Mouse (Mus musculus) brown adipose tissue, adult 24 weeks (tissue): Measurements from ENCODE around the gene Akt3. TPM values are rescaled to one million over a fixed set of nuclear protein-coding genes. Genes with fewer than 3 reads are reported as not detected.

Experiments used
- H3K27ac ChIP-seq: fragments of 200-500 bp; replicated peaks from 2 replicates; pipeline ENCODE4 v1.5.1; 2012; ENCODE audit warnings: low read depth, mild to moderate bottlenecking, low read length
- H3K4me1 ChIP-seq: fragments of 200-500 bp; 2 replicates; pipeline ENCODE4 v1.6.1; 2012; ENCODE audit warnings: low read length, mixed read lengths; ENCODE audit not compliant: control insufficient read depth, insufficient read depth, insufficient read length
- H3K4me3 ChIP-seq: fragments of 200-500 bp; 2 replicates; pipeline ENCODE4 v1.5.1; 2012; ENCODE audit warnings: low read depth, mild to moderate bottlenecking, low read length, moderate library complexity; ENCODE audit not compliant: insufficient read depth
- polyA plus RNA-seq: library from polyadenylated mRNA; stranded (reverse); fragments of >200 nt; gene quantifications from 2 replicates; pipeline ENCODE4 v1.2.4, GENCODE M21; 2012; ENCODE audit not compliant: missing spikeins, insufficient read depth, insufficient read length

Akt3 gene
- polyA plus RNA-seq, 1 experiment, result 10.2 TPM

DNA sequence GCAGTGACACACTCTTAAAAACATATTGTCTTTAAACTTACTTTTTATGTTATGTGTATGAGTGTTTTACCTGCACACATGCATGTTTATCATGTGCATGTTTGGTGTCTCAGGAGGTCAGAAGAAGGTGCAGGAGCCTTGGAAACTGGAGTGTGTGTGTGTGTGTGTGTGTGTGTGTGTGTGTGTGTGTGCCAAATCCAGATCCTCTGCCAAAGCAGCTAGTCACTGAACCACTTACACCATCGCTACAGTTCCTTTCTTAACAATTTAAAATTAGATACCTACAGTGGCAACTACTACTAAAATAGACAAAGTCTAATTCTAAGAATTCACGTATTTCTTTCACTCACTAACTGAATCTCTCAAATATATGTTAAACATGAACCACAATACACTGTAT lies 209.2 kb downstream of the Akt3 start:
- Histone ChIP-seq H3K4me1 (no peaks in the 10 kb centered on the region; the same call in 1 of the 2 replicates), H3K27ac (no peak overlapping the region), H3K4me3 (no peak overlapping the region)

DNA sequence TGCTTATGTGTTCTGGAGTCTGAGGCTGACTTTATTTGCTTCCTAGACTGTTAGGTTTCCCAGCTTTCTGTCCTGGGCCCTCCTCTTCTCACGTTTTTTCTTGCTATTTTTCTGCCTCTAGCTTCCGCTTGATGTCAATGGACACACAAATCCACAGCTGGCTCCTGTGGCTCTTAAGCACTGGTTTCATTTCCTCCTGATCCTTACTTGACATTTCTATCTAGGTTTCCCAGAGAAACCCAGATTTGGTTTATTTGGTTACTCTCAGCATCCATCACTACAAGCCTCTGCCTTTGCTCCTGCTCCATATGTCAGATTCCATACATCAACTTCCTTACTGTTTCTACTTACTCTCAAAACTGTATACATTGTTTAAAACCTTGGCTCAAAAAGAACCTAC lies 211.0 kb downstream of the Akt3 start:
- Histone ChIP-seq H3K4me1 (no peaks in the 10 kb centered on the region; the same call in 1 of the 2 replicates), H3K27ac (no peak overlapping the region), H3K4me3 (no peak overlapping the region)

DNA sequence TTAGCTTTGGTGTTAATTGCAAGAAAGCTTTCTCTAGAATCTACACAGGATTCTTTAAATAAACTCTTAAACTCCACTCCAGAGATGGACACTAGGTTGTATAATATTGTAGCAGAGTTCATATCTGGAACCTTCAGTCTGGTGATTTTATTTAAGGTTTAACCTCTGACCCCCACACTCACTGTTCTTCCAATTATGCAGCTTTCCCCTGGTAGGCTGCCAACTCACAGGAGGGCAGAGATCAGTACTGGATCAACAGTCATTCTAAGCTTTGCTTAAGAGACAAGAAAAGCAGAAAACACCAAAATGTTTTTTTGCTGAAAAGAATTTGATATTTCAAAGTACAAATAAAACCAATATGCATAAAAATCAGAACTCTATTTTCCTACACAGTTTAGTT lies 212.1 kb downstream of the Akt3 start:
- Histone ChIP-seq H3K4me3 (no peak overlapping the region), H3K4me1 (no peaks in the 10 kb centered on the region; the same call in 1 of the 2 replicates), H3K27ac (no peak overlapping the region)

DNA sequence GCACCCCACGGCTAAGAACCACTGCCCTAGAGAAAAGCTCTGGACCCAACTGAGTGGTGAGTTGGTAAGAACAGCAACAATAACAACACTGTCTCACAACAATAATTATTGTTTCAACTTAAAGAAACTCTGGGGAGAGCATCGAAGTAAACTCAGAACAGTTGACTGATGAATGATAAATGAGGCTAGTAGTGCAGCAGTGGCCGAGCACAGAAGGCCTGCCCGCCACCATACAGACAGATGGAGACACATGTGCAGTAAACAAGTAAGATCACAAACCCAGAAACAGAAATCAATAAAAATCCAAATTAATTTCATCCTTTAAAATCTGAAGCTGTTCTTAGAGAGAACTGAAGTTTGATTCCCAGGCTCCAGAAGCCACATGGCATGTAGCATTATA lies 217.9 kb downstream of the Akt3 start:
- no peak overlapping the region for H3K27ac ChIP-seq
- H3K4me3 ChIP-seq, result no peak overlapping the region
- no peaks in the 10 kb centered on the region for H3K4me1 ChIP-seq

DNA sequence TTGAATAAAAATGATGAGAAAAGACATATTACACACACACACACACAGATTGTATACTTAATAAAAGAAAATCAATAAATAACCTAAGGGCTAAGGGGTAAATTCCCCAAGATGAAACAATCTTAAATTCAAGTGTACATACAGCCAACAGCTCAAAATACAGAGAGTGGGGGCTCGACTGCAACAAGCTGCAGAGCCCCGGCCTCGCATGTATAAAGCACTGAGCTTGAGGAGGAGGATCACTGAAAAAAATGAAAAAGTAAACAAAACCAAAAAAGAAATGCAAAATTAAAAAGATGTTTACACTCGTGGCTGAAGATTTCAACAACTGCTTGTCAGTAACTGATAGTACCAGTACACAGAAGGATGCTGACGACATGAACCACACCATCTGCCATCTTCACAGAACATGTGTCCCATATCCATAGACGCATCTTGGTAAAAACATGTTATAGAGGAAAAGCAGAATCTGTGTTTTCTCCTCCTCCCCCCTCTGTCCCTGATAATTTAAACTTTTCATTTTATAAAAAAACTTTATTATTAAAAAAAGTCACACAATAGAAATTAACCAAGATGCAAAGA lies 218.8 kb downstream of the Akt3 start:
- no peak overlapping the region for H3K27ac ChIP-seq
- no peaks in the 10 kb centered on the region for H3K4me1 ChIP-seq
- no peak overlapping the region for H3K4me3 ChIP-seq

DNA sequence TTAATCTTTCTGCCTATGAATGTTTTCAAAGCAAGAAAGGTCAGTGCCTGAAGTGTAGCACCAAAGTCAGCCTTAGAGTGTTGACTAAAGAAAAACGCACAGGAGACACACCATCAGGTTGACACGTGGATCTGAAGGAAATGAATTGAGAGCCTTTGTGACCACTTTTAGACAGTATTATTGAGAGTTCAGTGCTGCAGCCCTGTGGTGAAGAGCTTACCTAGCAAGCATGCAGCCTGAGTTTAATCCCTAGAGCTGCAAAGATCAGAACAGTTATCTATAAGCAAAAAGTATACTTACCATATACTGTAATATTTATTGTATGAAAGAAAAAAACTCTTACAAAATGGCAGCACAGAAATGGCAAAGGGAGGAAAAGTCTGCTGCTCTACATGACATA lies 219.6 kb downstream of the Akt3 start:
- Histone ChIP-seq H3K27ac (no peak overlapping the region), H3K4me3 (no peak overlapping the region), H3K4me1 (no peaks in the 10 kb centered on the region)

DNA sequence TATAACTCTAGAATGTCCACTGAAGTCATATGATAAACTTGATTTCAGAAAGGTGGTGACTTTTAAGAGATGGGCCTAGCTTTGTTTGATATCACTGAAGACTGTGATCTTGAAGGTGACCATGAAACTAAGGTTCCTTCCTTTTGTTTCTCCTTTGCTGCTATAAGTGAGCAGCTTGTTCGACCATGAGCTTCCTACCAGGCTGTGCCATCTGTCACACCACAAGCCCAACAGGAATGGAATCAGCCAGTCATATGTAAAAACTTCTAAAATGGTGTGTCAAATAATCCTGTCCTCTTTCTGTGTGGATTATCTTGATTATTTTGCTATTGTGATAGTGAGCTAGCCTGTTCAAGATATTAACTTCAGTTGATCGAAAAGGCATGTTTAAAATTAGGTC lies 222.5 kb downstream of the Akt3 start:
- Histone ChIP-seq H3K4me3 (no peak overlapping the region), H3K27ac (no peak overlapping the region), H3K4me1 (no peaks in the 10 kb centered on the region)

DNA sequence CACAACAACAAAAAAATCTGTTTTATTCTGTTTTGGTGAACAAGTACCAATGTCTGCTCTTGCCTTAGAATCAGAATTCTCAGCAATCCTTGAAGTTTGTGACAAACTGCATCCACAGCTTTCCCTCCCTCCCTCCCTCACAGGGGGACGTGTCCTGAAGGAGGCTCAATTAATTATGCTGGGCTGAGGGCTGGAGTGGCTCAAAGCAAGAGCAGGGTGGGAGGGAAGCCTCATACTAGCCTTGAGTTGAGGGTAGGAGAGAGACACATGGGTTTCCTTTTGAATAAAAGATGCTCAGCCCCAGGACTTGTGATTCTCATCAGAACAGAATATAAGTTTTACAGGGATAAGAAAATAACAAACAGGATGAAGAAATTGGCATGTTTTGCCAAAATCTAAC lies 225.8 kb downstream of the Akt3 start:
- H3K4me1 ChIP-seq, result no peaks in the 10 kb centered on the region
- no peak overlapping the region for H3K27ac ChIP-seq
- no peak overlapping the region for H3K4me3 ChIP-seq

DNA sequence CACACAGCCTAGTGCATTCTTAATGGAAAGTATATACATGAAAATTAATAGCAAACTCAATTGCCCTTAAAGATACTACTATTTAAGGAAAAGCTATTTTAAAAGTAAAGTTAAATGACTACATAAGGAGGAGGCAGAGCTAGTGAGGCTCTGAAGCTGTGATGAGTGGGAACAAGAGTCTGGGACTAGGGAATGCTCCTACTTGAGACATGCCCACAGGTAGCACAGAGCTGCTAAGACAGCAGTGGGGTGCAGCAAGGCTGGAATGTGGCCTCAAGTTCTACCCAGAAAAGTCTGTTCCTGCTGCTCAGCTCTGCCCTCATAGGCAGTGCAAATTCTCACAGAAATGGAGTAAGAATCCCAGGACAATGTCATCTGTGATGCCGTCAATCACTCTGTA lies 226.8 kb downstream of the Akt3 start:
- H3K4me1 ChIP-seq, result no peaks in the 10 kb centered on the region
- no peak overlapping the region for H3K27ac ChIP-seq
- H3K4me3 ChIP-seq, result no peak overlapping the region

DNA sequence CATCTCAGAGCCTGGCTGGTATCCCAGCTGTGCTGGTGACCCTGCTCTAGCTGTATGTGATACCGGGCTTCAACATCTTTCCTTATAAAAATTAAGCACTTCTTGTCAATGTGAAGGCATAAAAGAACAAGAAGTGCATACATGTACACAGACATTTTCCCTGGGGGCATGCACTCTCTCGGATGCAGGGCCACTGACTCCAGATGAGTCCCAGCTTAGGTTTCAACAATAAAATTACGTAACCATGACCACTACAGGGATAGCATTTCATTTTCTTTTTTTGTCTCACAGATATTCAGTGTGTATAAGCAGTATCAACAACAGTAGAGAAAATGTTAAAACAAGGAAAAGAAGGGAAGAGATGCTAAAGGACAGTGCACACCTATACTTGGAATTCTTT lies 227.3 kb downstream of the Akt3 start:
- no peak overlapping the region for H3K4me3 ChIP-seq
- H3K27ac ChIP-seq, result no peak overlapping the region
- H3K4me1 ChIP-seq, result no peaks in the 10 kb centered on the region

DNA sequence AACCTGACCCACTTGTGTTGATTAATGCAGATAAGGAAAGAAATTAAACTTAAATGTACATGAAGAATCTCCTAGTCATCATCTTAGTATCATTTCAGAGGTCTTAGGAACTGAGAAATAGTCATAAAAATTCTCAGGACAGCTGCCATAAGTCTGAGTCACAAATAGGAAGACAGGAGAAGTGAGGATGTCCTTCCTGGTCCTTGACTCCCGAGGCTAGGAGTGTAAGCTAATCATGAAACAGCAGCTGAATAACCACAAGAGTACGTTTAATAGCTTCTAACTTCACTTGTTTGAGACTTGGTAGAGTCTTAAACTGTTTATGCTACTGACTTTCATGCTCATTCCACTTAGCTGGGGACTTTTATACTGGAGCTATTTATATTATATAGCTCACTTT lies 229.0 kb downstream of the Akt3 start:
- H3K4me3 ChIP-seq, result no peak overlapping the region
- no peak overlapping the region for H3K27ac ChIP-seq

DNA sequence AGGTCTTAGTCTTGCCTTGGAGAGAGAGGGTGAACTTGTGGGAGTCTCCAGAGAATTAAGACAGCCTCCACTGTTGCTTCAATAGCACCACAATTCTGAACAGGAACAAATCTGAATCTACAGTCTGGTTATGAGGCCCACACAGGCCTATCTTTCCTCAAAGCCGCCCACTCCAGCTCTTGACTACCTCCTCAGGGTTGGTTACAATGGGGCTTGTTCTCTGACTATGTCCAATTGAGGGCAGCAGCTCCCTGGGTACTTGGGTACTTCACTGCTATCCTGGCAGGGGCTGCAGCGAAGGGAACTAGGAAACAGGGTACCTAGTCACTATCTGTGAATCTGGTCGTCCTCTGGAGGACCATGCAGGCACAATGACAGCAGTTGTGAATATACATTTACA lies 230.3 kb downstream of the Akt3 start:
- Histone ChIP-seq H3K4me3 (no peak overlapping the region), H3K27ac (no peak overlapping the region), H3K4me1 (no peaks in the 10 kb centered on the region)

More for the DNA sequence above, 229.0 kb downstream of the Akt3 start:
- H3K4me1 ChIP-seq, result no peaks in the 10 kb centered on the region

DNA sequence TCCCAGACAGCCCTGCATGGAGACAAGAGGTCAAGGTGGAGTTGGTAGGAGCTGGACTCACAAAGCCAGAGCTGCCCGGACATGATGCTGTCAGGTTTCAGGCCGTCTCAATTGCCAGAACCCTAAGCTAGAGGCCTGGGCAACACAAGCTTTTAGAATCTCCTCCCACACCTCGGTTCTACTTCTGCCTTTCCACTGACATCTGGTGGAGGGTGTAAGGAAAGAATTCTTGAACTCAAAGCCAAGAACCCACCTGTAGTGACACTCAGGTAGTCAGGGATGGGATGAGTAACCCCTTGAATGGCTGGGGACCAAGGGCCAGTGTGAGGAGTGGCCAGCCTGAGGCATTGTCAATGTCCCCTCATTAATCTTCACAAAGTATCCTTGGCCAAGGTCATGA lies 235.3 kb downstream of the Akt3 start:
- Histone ChIP-seq H3K4me3 (no peak overlapping the region), H3K27ac (no peak overlapping the region)

DNA sequence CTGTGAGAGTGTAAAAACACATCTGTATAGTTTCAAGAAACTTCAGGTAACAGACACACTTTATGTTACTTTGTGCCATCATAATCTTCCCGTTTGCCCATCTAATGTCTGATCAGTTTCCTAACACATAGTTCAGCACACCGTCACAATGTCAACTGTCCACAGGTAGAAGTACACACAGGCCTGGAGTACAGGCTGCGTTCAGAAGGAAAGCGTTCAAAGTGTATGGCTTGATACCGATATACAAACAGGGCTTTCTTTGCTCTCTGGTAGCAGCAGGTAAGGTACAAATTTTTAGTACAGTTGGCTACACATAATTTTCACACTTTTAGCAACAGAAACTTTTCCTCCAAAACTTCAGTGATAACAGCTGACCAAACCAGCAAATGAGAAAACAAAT lies 238.3 kb downstream of the Akt3 start:
- Histone ChIP-seq H3K4me3 (no peak overlapping the region), H3K27ac (no peak overlapping the region), H3K4me1 (peaks cover 10% of the 10 kb centered on the region)

More for the DNA sequence above, 235.3 kb downstream of the Akt3 start:
- 0 out of 2 replicates have a peak, but pooled peaks cover 3% of the 10 kb centered on the region for H3K4me1 ChIP-seq

DNA sequence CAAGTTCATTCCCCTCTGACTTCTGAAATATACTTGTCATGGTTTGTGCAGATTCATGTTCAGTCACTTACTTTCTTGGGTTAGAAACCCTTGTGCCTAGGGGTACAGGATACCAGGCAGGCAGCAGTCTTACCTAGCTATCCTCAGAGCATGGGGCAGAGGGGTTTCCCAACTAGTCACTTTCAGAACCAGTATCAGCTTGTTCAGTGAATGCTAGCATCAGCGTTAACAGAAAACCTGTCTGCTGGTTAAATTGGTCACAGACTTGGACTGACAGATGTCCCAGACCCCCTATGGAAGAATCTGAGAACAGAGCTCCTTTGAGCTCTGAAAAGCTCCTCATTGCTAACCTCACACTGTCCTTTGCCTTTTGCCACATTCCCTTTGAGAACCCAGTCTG lies 239.3 kb downstream of the Akt3 start:
- Histone ChIP-seq H3K27ac (no peak overlapping the region), H3K4me1 (peaks cover 18% of the 10 kb centered on the region), H3K4me3 (no peak overlapping the region)

DNA sequence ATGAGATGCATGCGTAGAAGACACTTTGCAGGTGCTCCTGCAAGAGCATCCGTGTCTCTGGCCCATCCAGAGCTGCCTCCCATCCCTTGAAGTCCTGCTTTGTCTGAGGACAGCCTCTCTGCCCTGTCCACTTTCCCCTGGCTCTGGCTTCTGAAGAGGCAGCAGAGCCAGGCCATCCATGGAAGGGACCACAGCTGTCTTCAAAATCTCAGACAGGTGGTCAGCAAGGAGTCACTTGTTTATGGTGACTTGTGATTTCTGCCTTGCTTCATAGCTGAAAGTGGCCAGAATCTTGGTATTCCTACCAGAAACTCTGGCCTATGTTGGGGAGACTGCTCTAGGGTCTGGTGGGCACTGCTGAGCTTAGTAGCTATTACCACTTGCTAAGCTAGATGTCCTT lies 241.3 kb downstream of the Akt3 start:
- H3K4me3 ChIP-seq, result no peak overlapping the region
- no peak overlapping the region for H3K27ac ChIP-seq
- peaks cover 26% of the 10 kb centered on the region for H3K4me1 ChIP-seq

DNA sequence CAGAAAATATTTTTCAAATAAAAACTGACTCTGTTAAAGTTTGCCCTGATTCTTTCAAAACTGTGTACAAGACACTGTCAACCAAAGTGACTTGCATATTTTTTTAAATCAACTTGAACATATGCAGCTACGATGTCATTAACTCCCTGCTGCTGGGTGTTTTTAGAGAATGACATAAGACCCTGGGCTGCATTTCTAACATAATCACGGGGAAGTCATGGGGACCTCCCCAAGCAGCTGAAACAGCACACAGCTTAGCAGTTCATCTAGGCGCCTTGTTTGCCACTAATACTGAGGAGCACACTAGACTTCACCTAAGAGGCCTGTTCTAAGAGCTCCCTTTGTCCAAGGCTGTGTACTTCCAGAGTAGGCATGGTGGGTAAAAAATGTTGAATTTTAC lies 242.1 kb downstream of the Akt3 start:
- Histone ChIP-seq H3K27ac (no peak overlapping the region), H3K4me1 (peaks cover 24% of the 10 kb centered on the region), H3K4me3 (no peak overlapping the region)
